Mouse (Mus musculus): ENCODE measurements around the gene Scamp2. TPM values are rescaled to one million over a fixed set of nuclear protein-coding genes. Genes with fewer than 3 reads are reported as not detected.
A peak's percentile ranks its signal among the peaks of the same experiment; 100 is the strongest.

The Scamp2 gene
- 10 to 100 TPM; 20.9 to 23.1 TPM for total RNA-seq (2021)
- long read RNA-seq, experiment 1, transcript Scamp2-201 (9 exons, 2,340 nt), result major isoform, 38 of 50 reads
- long read RNA-seq, experiment 1, partial matches to known transcripts, result 0 of 50 reads
- long read RNA-seq, experiment 1, other reads (novel, unspliced or antisense), result 9 of 50 reads
- long read RNA-seq, experiment 2, transcript Scamp2-201 (9 exons, 2,340 nt), result major isoform, 25 of 32 reads
- long read RNA-seq, experiment 2, partial matches to known transcripts, result 1 of 32 reads
- long read RNA-seq, experiment 2, other reads (novel, unspliced or antisense), result 4 of 32 reads

- DNase-seq (ENCODE audit: low spot score in 2 of 2), result peak; percentile 91 to 95
Observed at GRCm38 (mm10) chr9:57560861-57561710, at the start of gene Scamp2. Scamp2 (plus strand) TSS chr9:57560943.

GRCm38 (mm10) chr9:57517113-57517512 is 43.6 kb upstream of the Scamp2 start:
- DNase-seq (ENCODE audit: low spot score in 2 of 2), result peak; percentile 65 to 80

GRCm38 (mm10) chr9:57520375-57521055 is 40.2 kb upstream of the Scamp2 start:
- DNase-seq (ENCODE audit: low spot score in 2 of 2), result no peak

GRCm38 (mm10) chr9:57521056-57521911 is 39.5 kb upstream of the Scamp2 start, which contains the start of gene Cox5a:
Cox5a (plus strand) TSS chr9:57521274.
- peak; percentile 92 to 94 for DNase-seq (ENCODE audit: low spot score in 2 of 2)

- DNase-seq (ENCODE audit: low spot score in 2 of 2), result no peak
Observed at GRCm38 (mm10) chr9:57522114-57522860, 38.5 kb upstream of the Scamp2 start.

- DNase-seq (ENCODE audit: low spot score in 2 of 2), result no peak
Observed at GRCm38 (mm10) chr9:57522861-57523246, 37.9 kb upstream of the Scamp2 start.

GRCm38 (mm10) chr9:57523754-57524153 is 37.0 kb upstream of the Scamp2 start:
- no peak for DNase-seq (ENCODE audit: low spot score in 2 of 2)

- no peak for DNase-seq (ENCODE audit: low spot score in 2 of 2)
Observed at GRCm38 (mm10) chr9:57524439-57524838, 36.3 kb upstream of the Scamp2 start.

- no peak for DNase-seq (ENCODE audit: low spot score in 2 of 2)
Observed at GRCm38 (mm10) chr9:57525516-57525915, 35.2 kb upstream of the Scamp2 start.

GRCm38 (mm10) chr9:57526435-57526834 is 34.3 kb upstream of the Scamp2 start:
- no peak for DNase-seq (ENCODE audit: low spot score in 2 of 2)

- DNase-seq (ENCODE audit: low spot score in 2 of 2), result no peak
Observed at GRCm38 (mm10) chr9:57531946-57532345, 28.8 kb upstream of the Scamp2 start.

GRCm38 (mm10) chr9:57536362-57536761 is 24.4 kb upstream of the Scamp2 start:
- no peak for DNase-seq (ENCODE audit: low spot score in 2 of 2)

- peak; percentile 88 to 92 for DNase-seq (ENCODE audit: low spot score in 2 of 2)
Observed at GRCm38 (mm10) chr9:57537044-57537727, 23.6 kb upstream of the Scamp2 start, which contains the start of gene Fam219b. Fam219b (plus strand) TSS chr9:57537528.

- no peak for DNase-seq (ENCODE audit: low spot score in 2 of 2)
Observed at GRCm38 (mm10) chr9:57537728-57538181, 23.0 kb upstream of the Scamp2 start.

- DNase-seq (ENCODE audit: low spot score in 2 of 2), result no peak
Observed at GRCm38 (mm10) chr9:57539550-57539949, 21.2 kb upstream of the Scamp2 start.

- DNase-seq (ENCODE audit: low spot score in 2 of 2), result peak in 1 of 2 experiments; percentile 40
Observed at GRCm38 (mm10) chr9:57541312-57541711, 19.4 kb upstream of the Scamp2 start.

GRCm38 (mm10) chr9:57543951-57544350 is 16.8 kb upstream of the Scamp2 start:
- DNase-seq (ENCODE audit: low spot score in 2 of 2), result peak in 1 of 2 experiments; percentile 34

- no peak for DNase-seq (ENCODE audit: low spot score in 2 of 2)
Observed at GRCm38 (mm10) chr9:57547287-57547686, 13.5 kb upstream of the Scamp2 start.

- no peak for DNase-seq (ENCODE audit: low spot score in 2 of 2)
Observed at GRCm38 (mm10) chr9:57547869-57548268, 12.9 kb upstream of the Scamp2 start.
